Mouse (Mus musculus) kidney, postnatal 4 days (tissue): ENCODE results near the gene Lin7c.

ENCODE experiments used
- DNase-seq, 2 experiments: peaks; one replicate each; pipeline ENCODE4 v3.0.0; 2021; ENCODE audit warnings: mixed read lengths in 2 of 2

The Lin7c gene

GRCm38 (mm10) chr2:109942810-109943570, 52.3 kb downstream of the Lin7c start:
- no peak for DNase-seq

- no peak for DNase-seq
Measured at GRCm38 (mm10) chr2:109944995-109945394, 54.3 kb downstream of the Lin7c start.

GRCm38 (mm10) chr2:109945532-109945931, 54.9 kb downstream of the Lin7c start:
- DNase-seq = no peak

- DNase-seq = no peak
Measured at GRCm38 (mm10) chr2:109946426-109946825, 55.8 kb downstream of the Lin7c start.

- no peak for DNase-seq
Measured at GRCm38 (mm10) chr2:109949519-109949918, 58.9 kb downstream of the Lin7c start.

GRCm38 (mm10) chr2:109950311-109950710, 59.7 kb downstream of the Lin7c start:
- DNase-seq = no peak
